Mouse (Mus musculus) heart, postnatal 0 days (tissue): ENCODE measurements around the gene Flnc.

Source experiments
- CTCF ChIP-seq: IDR thresholded peaks from 2 replicates; pipeline ENCODE4 v1.5.1; 2016; ENCODE audit warnings: antibody characterized with exemption, control low read depth, low read depth
- EP300 ChIP-seq: IDR thresholded peaks from 2 replicates; pipeline ENCODE4 v1.6.1; 2016; ENCODE audit warnings: antibody characterized with exemption, low read depth

DNA sequence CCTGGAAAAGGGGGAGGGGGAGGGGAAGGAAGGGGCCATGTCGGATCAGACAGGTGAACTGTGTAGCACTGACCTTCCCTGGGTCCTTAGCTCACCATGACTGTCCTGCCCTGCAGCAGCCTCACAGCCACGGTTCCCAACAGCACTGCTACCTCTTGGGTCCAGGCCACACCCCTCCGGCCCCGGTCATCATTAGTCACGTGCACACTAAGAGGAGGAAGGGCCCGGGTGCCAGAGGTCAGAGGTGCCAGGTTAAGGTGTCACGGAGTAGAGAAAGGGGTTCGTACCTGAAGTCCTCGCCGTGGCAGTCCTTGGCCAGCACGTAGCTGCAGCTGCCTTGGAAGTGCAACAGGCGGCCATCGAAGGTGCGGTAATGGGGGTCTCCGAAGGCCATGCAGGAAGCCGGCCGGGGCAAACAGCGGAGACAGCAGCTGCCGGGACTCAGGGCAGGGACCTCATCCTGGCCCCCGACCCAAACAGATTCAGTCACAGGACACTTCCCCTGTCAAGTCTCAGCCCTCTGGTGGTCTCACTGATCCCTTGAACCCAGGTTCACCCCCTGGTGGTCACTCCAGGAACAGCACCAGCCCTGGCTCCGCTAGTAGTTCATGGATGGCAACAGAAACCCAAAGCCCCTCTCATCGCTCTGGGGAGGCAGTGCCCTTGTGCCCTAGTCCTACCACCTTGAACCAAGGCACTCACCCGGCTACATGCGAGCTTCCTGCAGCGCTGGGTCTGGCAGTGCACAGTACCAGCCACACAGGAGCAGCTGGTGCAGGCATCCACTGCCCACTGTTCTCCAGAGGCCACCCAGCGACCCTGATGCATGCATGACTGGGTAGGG, 51.9 kb downstream of the Flnc start:
- peak; percentile 90 for TF ChIP-seq CTCF
- no peak for TF ChIP-seq EP300
